In the genomic region with DNA sequence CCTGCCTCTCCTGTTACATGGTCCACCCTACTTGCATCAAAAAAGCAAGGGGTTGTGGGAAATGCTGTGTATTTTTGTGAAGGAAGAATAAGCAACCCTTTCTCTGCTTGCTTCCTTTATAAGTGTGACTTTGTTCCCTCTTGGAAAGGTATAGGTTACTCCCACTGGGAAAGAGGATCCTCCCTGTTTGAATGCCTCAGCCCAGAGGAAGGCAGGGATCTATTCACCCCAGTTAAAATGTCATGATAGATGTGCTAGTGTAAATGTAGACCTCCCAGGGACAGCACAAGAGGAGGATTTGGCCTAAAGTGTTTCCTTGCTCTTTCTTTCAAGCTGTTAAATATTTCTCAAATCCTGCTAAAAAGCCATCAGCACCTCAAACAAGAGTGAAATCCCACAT, we compare ENCODE assay signal across 17 mouse cellular contexts. TPM values are rescaled to one million over a fixed set of nuclear protein-coding genes. Genes with fewer than 3 reads are reported as not detected.
"Had no signal": no experiment of that assay in that cellular context is flagged by ENCODE, and none has a peak within 500 bp of the region (broad histone marks: within the 10 kb centered on the region; RNA-seq: fewer than 3 reads in every experiment).

No protein-coding gene starts in this region.

- H3K9ac ChIP-seq: lung, embryonic 15.5 days; midbrain, embryonic 13.5 days; midbrain, embryonic 15.5 days; neural tube, embryonic 12.5 days; stomach, embryonic 15.5 days had no signal

- H3K36me3 ChIP-seq: lung, embryonic 15.5 days; midbrain, embryonic 13.5 days; midbrain, embryonic 15.5 days; neural tube, embryonic 12.5 days; stomach, embryonic 15.5 days had no signal

- H3K9me3 ChIP-seq: lung, embryonic 15.5 days; megakaryocyte, embryonic 14.5 days; midbrain, embryonic 13.5 days; midbrain, embryonic 15.5 days; neural tube, embryonic 12.5 days; stomach, embryonic 15.5 days had no signal

- H3K4me2 ChIP-seq: lung, embryonic 15.5 days; midbrain, embryonic 11.5 days; midbrain, embryonic 13.5 days; midbrain, embryonic 15.5 days; neural tube, embryonic 12.5 days; stomach, embryonic 15.5 days had no signal

- H3K27ac ChIP-seq: lung, embryonic 15.5 days; macrophage; midbrain, embryonic 13.5 days; midbrain, embryonic 15.5 days; neural tube, embryonic 12.5 days; stomach, embryonic 15.5 days; stomach, postnatal 0 days had no signal

- ATAC-seq: lung, postnatal 0 days; midbrain, embryonic 13.5 days; midbrain, embryonic 15.5 days had no signal

- H3K4me3 ChIP-seq: lung, embryonic 15.5 days; megakaryocyte, embryonic 14.5 days; midbrain, embryonic 13.5 days; midbrain, embryonic 15.5 days; neural tube, embryonic 12.5 days; stomach, embryonic 15.5 days had no signal

- H3K4me1 ChIP-seq: lung, embryonic 15.5 days; megakaryocyte, embryonic 14.5 days; midbrain, embryonic 13.5 days; midbrain, embryonic 15.5 days; neural tube, embryonic 12.5 days; stomach, embryonic 15.5 days had no signal

- DNase-seq: lung, adult 2 months; lung, postnatal 14 days; lung, postnatal 36 days; right cerebral cortex, postnatal 14 days; thymus, adult 2 months; thymus, postnatal 25 days; thymus, postnatal 4 days had no signal

- H3K27me3 ChIP-seq: lung, embryonic 15.5 days; megakaryocyte, embryonic 14.5 days; midbrain, embryonic 13.5 days; midbrain, embryonic 15.5 days; neural tube, embryonic 12.5 days; stomach, embryonic 15.5 days had no signal

RNA-seq across cellular contexts. Expression of gene Dync1i1, which starts 9.0 kb away (rescaled TPM):
- polyA plus RNA-seq: macrophage had no signal
